Mouse (Mus musculus): ENCODE results near the gene Pafah1b2. TPM values are rescaled to one million over a fixed set of nuclear protein-coding genes. Genes with fewer than 3 reads are reported as not detected.

The Pafah1b2 gene
- total and polyA plus RNA-seq, 3 experiments: 17.1 to 49.0 (median 46.0) TPM

DNA sequence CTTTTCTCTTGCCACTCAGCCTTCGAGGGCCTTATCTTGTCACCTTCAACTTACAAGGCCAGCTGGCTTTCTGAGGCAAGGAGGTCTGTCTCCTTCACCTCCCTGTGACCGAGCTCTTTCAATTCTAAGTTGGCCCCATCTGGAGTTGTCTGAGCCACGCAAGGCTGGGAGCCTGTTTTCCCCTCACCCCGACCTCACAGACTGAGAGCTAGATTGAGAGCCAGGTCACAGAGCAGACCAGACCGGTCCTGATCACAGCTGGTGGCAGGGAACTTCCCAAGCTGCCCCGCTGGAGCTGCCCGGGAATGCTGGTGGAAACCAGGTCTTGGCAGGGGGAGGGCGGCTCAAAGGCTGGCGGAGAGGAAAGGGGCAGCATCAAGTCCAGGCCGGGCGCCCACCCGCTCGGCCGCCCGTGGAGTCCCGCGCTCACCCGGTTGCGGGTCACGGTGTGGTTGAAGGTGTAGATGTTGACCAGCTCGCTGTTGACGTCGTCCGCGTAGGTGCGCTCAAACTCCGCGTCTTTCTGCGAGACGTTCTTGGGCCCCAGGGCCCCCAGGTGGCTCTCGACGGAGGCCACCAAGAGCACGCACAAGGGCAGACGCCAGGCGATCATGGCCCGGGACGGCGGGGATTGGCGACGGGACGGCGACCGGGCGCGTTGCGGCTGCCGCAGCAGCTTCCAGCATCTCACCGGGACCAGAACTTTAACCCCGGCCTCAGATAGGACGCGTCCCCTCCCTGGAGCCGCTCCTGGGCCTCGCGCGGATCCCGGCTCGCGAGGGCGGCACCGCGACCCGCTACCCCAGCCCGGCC lies 58.0 kb downstream of the Pafah1b2 start:
- under 1% methylated on average over 63 of the region's 63 CpGs for WGBS
- Histone ChIP-seq H3K4me1 (ENCODE audit: control insufficient read depth, insufficient read depth, low read length) (peaks cover 9% of the 10 kb centered on the region), H3K27me3 (ENCODE audit: control insufficient read depth, insufficient read depth, low read length) (no peaks in the 10 kb centered on the region), H3K79me2 (replicated peaks; ENCODE audit: control insufficient read depth, insufficient read depth, low read length) (peaks cover 2% of the 10 kb centered on the region; the same call in 1 of the 2 replicates), H3K36me3 (ENCODE audit: control insufficient read depth, insufficient read depth, low read length) (no peaks in the 10 kb centered on the region; the same call in 1 of the 2 replicates), H3K27ac (peak overlapping the region; percentile 95), H3K4me3 (peak overlapping the region; percentile 72), H3K9ac (ENCODE audit: low read depth, low read length) (peak overlapping the region; percentile 97)
- no peak for DNase-seq
- 0 out of 2 replicates have a peak, but pooled peaks have one; percentile 7 for TF ChIP-seq EP300 (IDR thresholded peaks at IDR 0.05; ENCODE audit: insufficient read depth, low read depth, low read length)
- no peak for TF ChIP-seq CTCF (IDR thresholded peaks at IDR 0.05)
- no peak for TF ChIP-seq POLR2A (IDR thresholded peaks at IDR 0.05; ENCODE audit: insufficient read depth, low read depth, low read length)
- intact Hi-C loops (cut with DNase I): loop anchor here (1.0 kb wide), 2 partner anchors 30 to 47 kb away; no protein-coding TSS in a partner anchor

DNA sequence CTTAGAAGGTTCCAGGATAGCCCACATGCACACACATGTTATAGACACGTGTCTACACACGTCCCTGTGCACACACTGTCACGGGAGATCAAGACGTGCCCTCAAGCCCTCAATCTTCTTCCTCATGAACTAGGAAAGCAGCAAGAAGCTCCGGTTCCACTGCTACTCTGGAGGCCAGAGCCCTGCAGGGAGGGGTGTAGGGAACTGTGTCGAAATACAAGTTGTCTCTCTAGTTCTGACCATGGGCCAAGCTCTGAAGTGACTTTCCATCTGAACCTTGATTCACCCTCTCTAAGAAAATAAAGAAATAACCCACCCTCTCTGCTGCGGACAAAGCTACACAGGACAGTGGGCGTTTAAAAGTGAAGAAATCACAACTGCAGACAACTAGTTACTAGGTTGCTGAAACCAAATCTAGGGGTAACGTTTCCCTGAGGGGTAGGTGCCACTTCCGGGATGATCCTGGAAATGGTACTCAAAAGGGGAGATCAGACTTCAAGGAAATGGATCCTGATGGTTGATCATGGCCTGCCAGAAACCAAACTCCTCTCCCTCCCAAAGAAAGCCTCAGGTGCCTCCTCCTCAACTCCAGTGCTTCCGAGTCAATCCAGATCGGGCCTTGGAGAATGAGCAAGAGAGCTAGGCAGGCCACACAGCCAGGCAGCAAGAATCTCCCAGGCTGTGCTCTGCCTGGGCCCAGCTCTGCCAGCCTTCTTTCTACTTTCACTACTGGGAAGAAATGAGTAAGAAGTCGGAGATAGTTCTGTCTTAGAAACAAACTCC lies 58.8 kb downstream of the Pafah1b2 start:
- peak overlapping the region; percentile 72 for H3K4me3 ChIP-seq
- intact Hi-C loops (cut with DNase I): no loop called here
- H3K27ac ChIP-seq: peak overlapping the region; percentile 95
- no peak for TF ChIP-seq POLR2A (IDR thresholded peaks at IDR 0.05; ENCODE audit: insufficient read depth, low read depth, low read length)
- H3K36me3 ChIP-seq (ENCODE audit: control insufficient read depth, insufficient read depth, low read length): no peaks in the 10 kb centered on the region; the same call in 1 of the 2 replicates
- peak in 1 of 2 experiments; percentile 51 for DNase-seq
- WGBS: 28% methylated on average over 13 of the region's 13 CpGs
- peak overlapping the region; percentile 97 for H3K9ac ChIP-seq (ENCODE audit: low read depth, low read length)
- no peaks in the 10 kb centered on the region for H3K27me3 ChIP-seq (ENCODE audit: control insufficient read depth, insufficient read depth, low read length)
- H3K79me2 ChIP-seq (replicated peaks; ENCODE audit: control insufficient read depth, insufficient read depth, low read length): peaks cover 2% of the 10 kb centered on the region; the same call in 1 of the 2 replicates
- H3K4me1 ChIP-seq (ENCODE audit: control insufficient read depth, insufficient read depth, low read length): peaks cover 6% of the 10 kb centered on the region

DNA sequence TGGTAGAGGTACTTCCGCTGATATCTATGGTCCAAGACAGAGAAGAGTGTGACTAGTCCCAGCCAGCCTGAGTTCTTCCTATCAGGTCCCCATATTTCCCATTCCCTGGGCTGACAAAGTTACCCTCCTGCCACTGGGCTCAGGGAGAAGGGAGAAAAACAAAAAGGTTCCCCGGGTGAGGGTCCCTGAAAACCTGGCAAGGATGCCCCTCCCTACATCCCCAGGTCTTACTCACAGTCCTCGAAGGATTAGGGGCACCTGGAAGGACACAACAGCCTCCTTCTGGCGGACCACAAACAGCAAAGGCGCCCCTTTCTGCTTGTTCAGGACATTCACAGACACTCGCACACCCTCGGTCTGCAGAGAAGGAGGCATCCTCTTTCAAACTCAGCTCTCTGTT lies 59.6 kb downstream of the Pafah1b2 start:
- H3K36me3 ChIP-seq (ENCODE audit: control insufficient read depth, insufficient read depth, low read length): no peaks in the 10 kb centered on the region
- H3K27me3 ChIP-seq (ENCODE audit: control insufficient read depth, insufficient read depth, low read length): no peaks in the 10 kb centered on the region
- 80% methylated on average over 7 of the region's 7 CpGs for WGBS
- intact Hi-C loops (cut with DNase I): no loop called here
- TF ChIP-seq CTCF (IDR thresholded peaks at IDR 0.05): no peak
- TF ChIP-seq POLR2A (IDR thresholded peaks at IDR 0.05; ENCODE audit: insufficient read depth, low read depth, low read length): no peak
- no peak for TF ChIP-seq EP300 (IDR thresholded peaks at IDR 0.05; ENCODE audit: insufficient read depth, low read depth, low read length)
- H3K4me3 ChIP-seq: no peak overlapping the region; the same call in 1 of the 2 replicates
- no peak overlapping the region; the same call in 1 of the 2 replicates for H3K9ac ChIP-seq (ENCODE audit: low read depth, low read length)
- no peak for DNase-seq
- peaks cover 2% of the 10 kb centered on the region; the same call in 1 of the 2 replicates for H3K79me2 ChIP-seq (replicated peaks; ENCODE audit: control insufficient read depth, insufficient read depth, low read length)
- peak overlapping the region; percentile 95 for H3K27ac ChIP-seq
- peaks cover 5% of the 10 kb centered on the region for H3K4me1 ChIP-seq (ENCODE audit: control insufficient read depth, insufficient read depth, low read length)

DNA sequence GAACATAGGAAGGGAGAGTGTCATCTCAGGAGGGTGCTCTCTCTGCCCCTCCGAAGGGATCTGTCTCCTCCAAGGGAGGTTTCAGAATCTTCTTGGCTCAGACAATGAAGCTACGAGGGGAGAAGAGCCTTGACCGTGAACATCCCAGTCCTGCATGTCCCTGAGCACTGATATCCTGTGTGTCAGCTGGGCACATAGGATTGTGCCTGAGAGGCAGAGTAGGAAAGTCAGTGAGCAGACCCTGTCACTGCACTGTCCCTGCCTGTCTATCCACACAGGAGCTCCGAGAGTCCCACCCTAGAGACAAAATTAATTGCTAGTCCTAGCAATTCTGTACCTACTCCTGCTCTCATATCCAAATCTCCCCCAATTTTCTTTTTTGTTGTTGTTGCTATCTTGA lies 60.4 kb downstream of the Pafah1b2 start:
- Histone ChIP-seq H3K27me3 (ENCODE audit: control insufficient read depth, insufficient read depth, low read length) (no peaks in the 10 kb centered on the region), H3K4me3 (no peak overlapping the region), H3K4me1 (ENCODE audit: control insufficient read depth, insufficient read depth, low read length) (peaks cover 5% of the 10 kb centered on the region), H3K79me2 (replicated peaks; ENCODE audit: control insufficient read depth, insufficient read depth, low read length) (peaks cover 2% of the 10 kb centered on the region; the same call in 1 of the 2 replicates), H3K36me3 (ENCODE audit: control insufficient read depth, insufficient read depth, low read length) (no peaks in the 10 kb centered on the region), H3K9ac (ENCODE audit: low read depth, low read length) (no peak overlapping the region), H3K27ac (no peak overlapping the region)
- WGBS: 89% methylated on average over 4 of the region's 4 CpGs
- no peak for DNase-seq
- TF ChIP-seq POLR2A (IDR thresholded peaks at IDR 0.05; ENCODE audit: insufficient read depth, low read depth, low read length): no peak
- no peak for TF ChIP-seq CTCF (IDR thresholded peaks at IDR 0.05)
- TF ChIP-seq EP300 (IDR thresholded peaks at IDR 0.05; ENCODE audit: insufficient read depth, low read depth, low read length): no peak
- intact Hi-C loops (cut with DNase I): no loop called here

DNA sequence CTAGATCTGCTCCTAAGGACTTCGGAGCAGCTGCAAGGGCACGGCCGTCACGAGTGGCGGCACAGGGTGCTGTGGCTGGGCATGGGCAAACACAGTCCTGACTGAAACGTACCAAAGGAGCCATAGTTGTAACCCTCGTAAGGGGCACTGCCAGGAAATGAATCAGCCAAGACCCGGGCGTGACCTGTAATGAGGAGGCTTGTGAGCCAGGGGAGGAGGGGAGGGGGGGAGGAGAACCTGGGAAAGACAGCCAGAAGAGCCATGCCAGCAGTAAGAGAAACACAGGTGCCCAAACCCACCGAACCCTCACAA lies 65.7 kb downstream of the Pafah1b2 start:
- WGBS: 78% methylated on average over 10 of the region's 10 CpGs
- TF ChIP-seq EP300 (IDR thresholded peaks at IDR 0.05; ENCODE audit: insufficient read depth, low read depth, low read length): no peak
- no peak for TF ChIP-seq POLR2A (IDR thresholded peaks at IDR 0.05; ENCODE audit: insufficient read depth, low read depth, low read length)
- no peak for TF ChIP-seq CTCF (IDR thresholded peaks at IDR 0.05)
- H3K4me3 ChIP-seq: no peak overlapping the region
- peaks cover 2% of the 10 kb centered on the region; the same call in 1 of the 2 replicates for H3K79me2 ChIP-seq (replicated peaks; ENCODE audit: control insufficient read depth, insufficient read depth, low read length)
- H3K27ac ChIP-seq: no peak overlapping the region
- H3K27me3 ChIP-seq (ENCODE audit: control insufficient read depth, insufficient read depth, low read length): no peaks in the 10 kb centered on the region
- no peak for DNase-seq
- H3K36me3 ChIP-seq (ENCODE audit: control insufficient read depth, insufficient read depth, low read length): no peaks in the 10 kb centered on the region
- no peak overlapping the region for H3K9ac ChIP-seq (ENCODE audit: low read depth, low read length)
- H3K4me1 ChIP-seq (ENCODE audit: control insufficient read depth, insufficient read depth, low read length): no peaks in the 10 kb centered on the region
- intact Hi-C loops (cut with DNase I): no loop called here

All from heart, adult 2 months (tissue).